Mouse (Mus musculus) heart, embryonic 16.5 days (tissue): ENCODE data around the gene Ncapg2. TPM values are rescaled to one million over a fixed set of nuclear protein-coding genes. Genes with fewer than 3 reads are reported as not detected.

ENCODE experiments used
- polyA plus RNA-seq: library from polyadenylated mRNA; unstranded; fragments of >200 nt; fragmentation: Nextera tagmentation; extraction: Ambion mirVana; gene quantifications from 2 replicates; pipeline ENCODE4 v1.2.1, GENCODE M21; 2015

The Ncapg2 gene
- polyA plus RNA-seq, 1 experiment from 2014 or later: 22.8 TPM

Other genes starting within 250 kb of the Ncapg2 start
- gene Wdr60, start 142.4 kb upstream of the Ncapg2 start, polyA plus RNA-seq: 6.3 and 6.5 TPM in 2 replicates
- not detected in 2 replicates for gene Gm11027, start 130.0 kb upstream of the Ncapg2 start, polyA plus RNA-seq
- 11.7 TPM in 2 replicates for gene Esyt2, start 124.2 kb upstream of the Ncapg2 start, polyA plus RNA-seq
- gene Ptprn2, start 80.3 kb downstream of the Ncapg2 start, polyA plus RNA-seq: 0.07 and 0.12 TPM in 2 replicates